Mouse (Mus musculus) layer of hippocampus, postnatal 36 days (tissue): ENCODE data around the gene C9. TPM values are rescaled to one million over a fixed set of nuclear protein-coding genes. Genes with fewer than 3 reads are reported as not detected.
A peak's percentile ranks its signal among the peaks of the same experiment; 100 is the strongest.

ENCODE experiments used
- DNase-seq, 2 experiments: peaks; one replicate each; pipeline ENCODE4 v3.0.0; 2022
- total RNA-seq, 2 experiments: library from RNA; stranded (reverse); gene quantifications; 2 replicates each; pipeline ENCODE4 v1.2.3; 2021

C9 gene
- total RNA-seq, result not detected

- no peak for DNase-seq
Observed at GRCm38 (mm10) chr15:6445135-6445534, at the start of gene C9. Gene C9, plus strand, starts transcription at chr15:6445327.

- DNase-seq, result no peak
Observed at GRCm38 (mm10) chr15:6398211-6398610, 46.9 kb upstream of the C9 start.

GRCm38 (mm10) chr15:6398881-6399280 lies 46.2 kb upstream of the C9 start:
- no peak for DNase-seq

- no peak for DNase-seq
Observed at GRCm38 (mm10) chr15:6400115-6400514, 45.0 kb upstream of the C9 start.

GRCm38 (mm10) chr15:6402433-6402832 lies 42.7 kb upstream of the C9 start:
- no peak for DNase-seq

- DNase-seq, result no peak
Observed at GRCm38 (mm10) chr15:6404172-6404571, 41.0 kb upstream of the C9 start.

GRCm38 (mm10) chr15:6406771-6407170 lies 38.4 kb upstream of the C9 start:
- no peak for DNase-seq

GRCm38 (mm10) chr15:6409031-6409430 lies 36.1 kb upstream of the C9 start:
- no peak for DNase-seq

- DNase-seq, result no peak
Observed at GRCm38 (mm10) chr15:6410161-6410560, 35.0 kb upstream of the C9 start.

- no peak for DNase-seq
Observed at GRCm38 (mm10) chr15:6411334-6411733, 33.8 kb upstream of the C9 start.

- DNase-seq, result no peak
Observed at GRCm38 (mm10) chr15:6415317-6415716, 29.8 kb upstream of the C9 start.

GRCm38 (mm10) chr15:6431777-6432176 lies 13.3 kb upstream of the C9 start:
- no peak for DNase-seq

- DNase-seq, result no peak
Observed at GRCm38 (mm10) chr15:6432411-6432810, 12.7 kb upstream of the C9 start.

GRCm38 (mm10) chr15:6435281-6435680 lies 9.8 kb upstream of the C9 start:
- no peak for DNase-seq

- DNase-seq, result peak; percentile 6 to 22
Observed at GRCm38 (mm10) chr15:6435773-6436172, 9.4 kb upstream of the C9 start.

GRCm38 (mm10) chr15:6438685-6439084 lies 6.4 kb upstream of the C9 start:
- no peak for DNase-seq

GRCm38 (mm10) chr15:6444452-6444851 lies 675 bp upstream of the C9 start:
- DNase-seq, result no peak

- DNase-seq, result no peak
Observed at GRCm38 (mm10) chr15:6446181-6446580, 1.1 kb downstream of the C9 start.

GRCm38 (mm10) chr15:6448892-6449291 lies 3.8 kb downstream of the C9 start:
- no peak for DNase-seq

GRCm38 (mm10) chr15:6454461-6454860 lies 9.3 kb downstream of the C9 start:
- no peak for DNase-seq

- no peak for DNase-seq
Observed at GRCm38 (mm10) chr15:6461381-6461780, 16.3 kb downstream of the C9 start.

- no peak for DNase-seq
Observed at GRCm38 (mm10) chr15:6463361-6463923, 18.3 kb downstream of the C9 start.

- DNase-seq, result no peak
Observed at GRCm38 (mm10) chr15:6466995-6467394, 21.9 kb downstream of the C9 start.

GRCm38 (mm10) chr15:6468845-6469244 lies 23.7 kb downstream of the C9 start:
- no peak for DNase-seq

GRCm38 (mm10) chr15:6469384-6469783 lies 24.3 kb downstream of the C9 start:
- DNase-seq, result no peak
